Mouse (Mus musculus) small intestine, adult 2 months (tissue): ENCODE measurements around the gene Lhfp. TPM values are rescaled to one million over a fixed set of nuclear protein-coding genes. Genes with fewer than 3 reads are reported as not detected.

Experiments
- H3K27ac ChIP-seq: fragments of 200-500 bp; 2 replicates; pipeline ENCODE4 v1.5.1; 2012; ENCODE audit warnings: low read depth, low read length, control low read depth, inconsistent platforms; ENCODE audit not compliant: insufficient read depth
- H3K27me3 ChIP-seq: fragments of 200-500 bp; 2 replicates; pipeline ENCODE4 v1.6.1; 2012; ENCODE audit warnings: mild to moderate bottlenecking, moderate library complexity, low read length, inconsistent platforms; ENCODE audit not compliant: control insufficient read depth, insufficient read depth
- H3K36me3 ChIP-seq: fragments of 200-500 bp; 2 replicates; pipeline ENCODE4 v1.6.1; 2012; ENCODE audit warnings: mild to moderate bottlenecking, low read length, control low read depth, inconsistent platforms; ENCODE audit not compliant: control insufficient read depth, insufficient read depth
- H3K4me1 ChIP-seq: fragments of 200-500 bp; 2 replicates; pipeline ENCODE4 v1.6.1; 2012; ENCODE audit warnings: low read length, inconsistent platforms, mixed read lengths; ENCODE audit not compliant: control insufficient read depth, insufficient read depth, insufficient read length
- H3K4me3 ChIP-seq: fragments of 200-500 bp; 2 replicates; pipeline ENCODE4 v1.5.1; 2012; ENCODE audit warnings: low read depth, mild to moderate bottlenecking, control low read depth, inconsistent platforms, low read length, moderate library complexity
- CTCF ChIP-seq: fragments of 200-500 bp; IDR thresholded peaks from 2 replicates; pipeline ENCODE4 v1.5.1; 2012; ENCODE audit warnings: low read depth, mild to moderate bottlenecking, control low read depth, inconsistent platforms, low read length, moderate library complexity, mixed read lengths; ENCODE audit not compliant: insufficient replicate concordance, insufficient read length; ENCODE audit errors: extremely low read depth
- POLR2A ChIP-seq: fragments of 200-500 bp; IDR thresholded peaks from 2 replicates; pipeline ENCODE4 v1.6.1; 2012; ENCODE audit warnings: low read depth, mild to moderate bottlenecking, control low read depth, inconsistent platforms, low read length, moderate library complexity
- WGBS: fragments of 180-500 bp; shearing (Covaris S2); methylation state at CpG from one replicate; pipeline ENCODE4 v1.1.7; 2018; 5-methylcytosine and 5-hydroxymethylcytosine counted together
- polyA plus RNA-seq: library from polyadenylated mRNA; depleted of rRNA; stranded (reverse); fragments of >200 nt; gene quantifications from 2 replicates; pipeline ENCODE4 v1.2.3, GENCODE M21; 2012

Lhfp gene
- polyA plus RNA-seq, 1 experiment, result 22.7 TPM

DNA sequence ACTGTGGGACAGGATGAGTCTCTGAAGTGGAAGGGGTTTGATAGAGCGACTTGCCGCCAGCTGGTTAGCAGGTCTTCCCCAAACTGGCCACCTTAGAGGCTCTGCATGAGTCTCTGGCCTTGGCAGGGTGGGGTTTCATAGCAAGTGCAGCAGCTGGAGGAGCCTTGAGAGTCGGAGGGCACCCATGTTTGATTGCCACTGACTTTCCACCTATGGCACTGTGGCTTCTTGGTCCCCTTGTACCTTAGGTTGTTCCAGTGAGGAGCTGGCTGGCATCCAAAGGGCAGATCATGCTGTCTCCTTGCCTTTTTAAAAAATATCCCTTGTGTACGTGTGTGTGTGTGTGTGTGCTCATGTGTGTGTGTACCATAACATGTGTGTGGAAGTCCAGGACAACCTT, 152.1 kb downstream of the Lhfp start:
- TF ChIP-seq POLR2A, result no peak
- TF ChIP-seq CTCF, result no peak
- no peaks in the 10 kb centered on the region for H3K4me1 ChIP-seq
- no peak overlapping the region for H3K27ac ChIP-seq
- no peaks in the 10 kb centered on the region for H3K27me3 ChIP-seq
- WGBS, result 74% methylated on average over 4 of the region's 4 CpGs
- H3K36me3 ChIP-seq, result no peaks in the 10 kb centered on the region
- H3K4me3 ChIP-seq, result no peak overlapping the region

DNA sequence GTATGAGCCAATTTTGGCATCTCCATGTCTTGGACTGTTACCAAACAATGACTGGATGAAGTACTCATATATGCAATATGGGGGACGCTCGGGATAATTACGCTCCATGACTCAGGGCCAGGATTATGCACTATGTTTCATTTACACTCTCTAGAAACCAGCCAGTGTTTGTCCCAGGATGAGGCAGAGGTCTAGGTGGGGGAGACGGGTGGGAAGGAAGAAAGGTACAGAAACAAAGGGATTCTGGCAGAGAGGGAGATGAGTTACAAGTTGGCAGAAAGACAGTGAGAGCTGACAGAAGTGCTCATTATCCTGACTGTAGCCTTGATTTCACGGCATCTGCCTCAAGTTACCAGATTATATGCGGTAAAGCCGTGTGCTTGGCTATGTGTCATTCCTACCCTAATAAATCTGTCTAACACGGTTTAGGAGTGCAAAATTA, 154.4 kb downstream of the Lhfp start:
- Histone ChIP-seq H3K4me1 (no peaks in the 10 kb centered on the region), H3K36me3 (no peaks in the 10 kb centered on the region), H3K27ac (no peak overlapping the region), H3K27me3 (no peaks in the 10 kb centered on the region), H3K4me3 (no peak overlapping the region)
- TF ChIP-seq POLR2A (no peak), CTCF (no peak)
- WGBS, result 79% methylated on average over 8 of the region's 8 CpGs

DNA sequence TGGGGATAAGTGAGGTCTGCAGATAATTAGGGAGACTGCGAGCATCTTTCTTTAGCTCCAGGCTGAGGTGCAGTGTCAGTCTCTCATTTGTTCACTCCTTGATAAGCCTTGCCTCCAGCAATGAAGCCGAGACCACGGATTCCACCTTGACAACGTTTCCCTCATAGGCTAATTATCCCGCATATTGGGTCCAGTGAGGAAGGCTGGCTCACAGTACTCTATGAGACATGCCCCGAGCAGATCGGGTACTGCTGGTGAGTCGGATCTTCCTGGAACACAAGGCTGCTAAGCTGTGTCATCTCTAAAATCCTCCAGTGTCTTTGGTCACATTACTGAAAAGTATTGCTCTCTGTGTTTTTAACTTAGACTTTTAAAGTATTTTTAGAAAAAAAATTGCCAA, 158.8 kb downstream of the Lhfp start:
- 88% methylated on average over 8 of the region's 8 CpGs for WGBS
- H3K4me3 ChIP-seq, result no peak overlapping the region
- H3K27ac ChIP-seq, result no peak overlapping the region
- no peaks in the 10 kb centered on the region for H3K27me3 ChIP-seq
- 0 out of 2 replicates have a peak, but pooled peaks cover 2% of the 10 kb centered on the region for H3K4me1 ChIP-seq
- H3K36me3 ChIP-seq, result no peaks in the 10 kb centered on the region
- TF ChIP-seq POLR2A, result no peak

DNA sequence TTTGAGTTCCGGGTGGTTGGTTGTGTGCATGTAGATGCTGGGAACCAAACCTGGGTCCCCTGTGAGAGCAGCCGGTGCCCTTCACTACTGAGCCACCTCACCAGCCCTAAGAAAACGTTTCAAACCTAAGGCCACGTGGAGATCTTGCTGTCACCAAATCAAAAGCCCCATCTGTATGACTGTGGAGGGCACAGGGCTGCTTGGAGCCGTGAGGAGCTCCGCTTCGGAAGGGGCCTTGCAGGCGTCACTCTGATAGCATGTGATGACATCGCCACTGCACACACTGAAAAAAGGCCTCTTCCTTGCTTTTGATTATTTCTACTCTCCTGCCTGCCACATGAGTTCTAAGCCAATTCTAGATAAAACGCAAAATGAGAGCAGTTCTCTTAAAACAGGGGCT, 159.5 kb downstream of the Lhfp start:
- Histone ChIP-seq H3K4me3 (no peak overlapping the region), H3K36me3 (no peaks in the 10 kb centered on the region), H3K4me1 (0 out of 2 replicates have a peak, but pooled peaks cover 2% of the 10 kb centered on the region), H3K27ac (no peak overlapping the region), H3K27me3 (no peaks in the 10 kb centered on the region)
- TF ChIP-seq POLR2A (no peak), CTCF (no peak)
- WGBS, result 76% methylated on average over 10 of the region's 10 CpGs

DNA sequence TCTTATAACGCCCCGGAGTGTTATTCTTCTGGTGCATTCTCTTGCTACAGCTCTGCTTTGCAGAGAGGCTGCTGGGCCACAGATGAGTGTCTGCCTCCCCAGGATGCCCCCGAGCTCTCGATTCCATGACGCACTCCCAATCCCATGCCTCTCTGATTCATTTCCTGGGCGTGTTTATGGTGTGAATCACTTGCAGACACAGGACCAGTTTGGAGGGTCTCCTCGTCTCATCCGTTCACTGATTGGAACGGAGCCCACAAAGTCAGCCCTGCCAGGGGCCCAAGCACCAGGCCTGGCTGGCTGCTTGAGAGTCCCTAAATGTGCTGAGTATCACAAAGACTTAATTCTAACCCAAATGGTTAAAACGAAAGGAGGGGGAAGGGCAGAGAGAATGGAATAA, 160.3 kb downstream of the Lhfp start:
- Histone ChIP-seq H3K4me1 (0 out of 2 replicates have a peak, but pooled peaks cover 2% of the 10 kb centered on the region), H3K4me3 (no peak overlapping the region), H3K27me3 (no peaks in the 10 kb centered on the region), H3K27ac (no peak overlapping the region), H3K36me3 (no peaks in the 10 kb centered on the region)
- TF ChIP-seq CTCF, result no peak
- TF ChIP-seq POLR2A, result no peak
- 72% methylated on average over 10 of the region's 10 CpGs for WGBS

DNA sequence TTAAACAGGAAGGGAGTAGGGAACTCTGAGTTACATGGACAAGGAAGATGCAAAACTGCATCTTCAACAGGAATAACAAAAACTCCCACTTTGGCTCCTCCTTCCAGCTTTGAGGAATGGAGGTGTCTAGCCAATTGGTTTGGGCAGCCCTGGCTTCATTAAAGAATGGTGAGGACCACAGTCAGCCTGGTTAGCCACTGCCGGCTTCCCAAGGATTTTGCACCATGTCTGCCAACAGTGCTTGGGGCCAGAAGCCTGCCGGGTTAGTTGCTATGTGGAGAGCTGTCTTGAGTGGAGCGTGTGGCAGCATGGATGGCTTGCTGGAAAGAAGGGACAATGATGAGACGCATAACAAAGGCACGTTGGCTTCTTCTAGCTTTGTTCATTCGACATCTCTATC, 160.9 kb downstream of the Lhfp start:
- no peaks in the 10 kb centered on the region for H3K27me3 ChIP-seq
- H3K36me3 ChIP-seq, result no peaks in the 10 kb centered on the region
- H3K4me3 ChIP-seq, result no peak overlapping the region
- no peak overlapping the region for H3K27ac ChIP-seq
- TF ChIP-seq CTCF (no peak), POLR2A (no peak)
- 0 out of 2 replicates have a peak, but pooled peaks cover 2% of the 10 kb centered on the region for H3K4me1 ChIP-seq
- 72% methylated on average over 6 of the region's 6 CpGs for WGBS

DNA sequence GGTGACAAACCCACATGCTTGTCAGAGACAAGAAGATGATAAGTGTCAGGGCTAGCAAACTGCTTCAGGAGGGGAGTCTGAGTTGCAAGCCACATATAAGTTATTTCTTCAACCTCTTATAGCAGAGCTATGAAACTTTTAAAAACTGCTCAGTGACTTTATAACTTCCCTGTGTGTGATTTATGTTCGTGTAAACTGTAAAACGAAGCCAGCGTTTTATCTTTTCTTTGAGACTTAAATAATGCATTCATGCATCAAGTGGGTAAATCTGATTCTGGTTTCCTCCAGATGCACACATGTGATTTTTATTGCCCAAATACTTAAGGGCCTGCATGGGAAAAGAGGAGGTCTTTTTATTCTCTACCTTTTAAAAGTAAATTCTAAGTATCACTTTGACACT, 161.4 kb downstream of the Lhfp start:
- no peak overlapping the region for H3K4me3 ChIP-seq
- 32% methylated on average over 3 of the region's 3 CpGs for WGBS
- no peaks in the 10 kb centered on the region for H3K36me3 ChIP-seq
- TF ChIP-seq CTCF (no peak), POLR2A (no peak)
- no peaks in the 10 kb centered on the region for H3K27me3 ChIP-seq
- H3K4me1 ChIP-seq, result 0 out of 2 replicates have a peak, but pooled peaks cover 2% of the 10 kb centered on the region
- no peak overlapping the region for H3K27ac ChIP-seq

DNA sequence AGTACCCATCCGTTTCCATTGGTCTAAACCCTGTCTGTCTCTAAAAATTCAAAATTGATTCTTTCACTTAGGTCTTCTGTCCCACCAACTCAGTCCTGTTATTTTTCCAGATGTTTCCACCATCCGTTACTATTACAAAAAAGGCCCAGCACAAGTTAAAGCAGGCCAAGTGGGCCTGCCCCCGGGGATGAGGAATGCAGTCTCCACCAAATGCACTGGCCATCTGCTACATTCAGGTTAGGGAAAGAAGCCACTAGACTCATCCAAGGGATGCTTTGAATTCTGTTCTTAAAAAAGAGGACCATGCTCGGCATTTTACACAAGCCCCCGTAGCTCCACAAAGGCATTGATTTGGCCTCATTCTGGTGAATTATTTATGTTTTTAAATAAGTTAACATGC, 162.3 kb downstream of the Lhfp start:
- Histone ChIP-seq H3K27ac (no peak overlapping the region), H3K27me3 (no peaks in the 10 kb centered on the region), H3K36me3 (no peaks in the 10 kb centered on the region), H3K4me3 (no peak overlapping the region), H3K4me1 (0 out of 2 replicates have a peak, but pooled peaks cover 2% of the 10 kb centered on the region)
- TF ChIP-seq POLR2A (no peak), CTCF (no peak)
- 82% methylated on average over 5 of the region's 5 CpGs for WGBS
